26 mouse cellular contexts compared by ENCODE assay signal in the genomic region with DNA sequence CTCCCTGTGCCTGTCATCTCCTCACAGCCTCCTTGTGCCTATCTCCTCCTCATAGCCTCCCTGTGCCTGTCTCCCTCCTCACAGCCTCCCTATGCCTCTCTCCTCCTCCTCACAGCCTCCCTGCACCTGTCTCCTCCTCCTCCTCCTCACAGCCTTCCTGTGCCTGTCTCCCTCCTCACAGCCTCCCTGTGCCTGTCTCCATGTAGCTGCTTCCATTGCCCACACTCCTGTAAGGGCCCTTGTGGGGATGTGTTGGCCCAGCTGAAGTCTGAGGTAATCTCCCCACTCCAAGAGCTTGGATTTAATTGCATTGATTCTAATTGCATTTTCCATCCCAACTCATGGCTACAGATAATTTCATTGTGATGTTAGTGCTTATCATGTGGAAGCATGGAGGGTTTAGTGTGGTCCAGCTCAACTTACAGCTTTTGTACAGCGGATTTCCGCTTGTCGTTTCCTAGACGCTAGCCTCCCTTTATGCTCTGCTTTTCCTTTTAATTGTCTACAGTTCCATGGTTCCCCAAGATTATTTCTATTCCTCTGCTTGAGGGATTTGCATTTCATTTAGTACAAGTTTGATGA.
DNase-seq lines count a peak whose midpoint lies in the region; ATAC-seq and TF ChIP-seq lines count a peak whose summit lies in the region.
"Had no signal": no experiment of that assay in that cellular context is flagged by ENCODE, and none has a peak within 500 bp of the region (broad histone marks: within the 10 kb centered on the region; RNA-seq: fewer than 3 reads in every experiment).

No protein-coding gene starts in this region.

- H3K27me3 ChIP-seq in forebrain, embryonic 12.5 days = 0 out of 2 replicates have a peak, but pooled peaks cover 3% of the 10 kb centered on the region
- no peaks in the 10 kb centered on the region for H3K27me3 ChIP-seq in forebrain, embryonic 15.5 days
- H3K27me3 ChIP-seq in midbrain, embryonic 10.5 days (ENCODE audit: low read depth, poor library complexity, severe bottlenecking) = no peaks in the 10 kb centered on the region
- H3K27me3 ChIP-seq in midbrain, postnatal 0 days (ENCODE audit: insufficient read depth, low read length) = no peaks in the 10 kb centered on the region
- 0 out of 2 replicates have a peak, but pooled peaks cover 2% of the 10 kb centered on the region for H3K27me3 ChIP-seq in forebrain, embryonic 16.5 days (replicated peaks; ENCODE audit: control insufficient read depth, insufficient read depth, low read length)
- no peaks in the 10 kb centered on the region for H3K27me3 ChIP-seq in midbrain, embryonic 15.5 days (replicated peaks)
- H3K27me3 ChIP-seq: heart, embryonic 12.5 days; hindbrain, embryonic 13.5 days; limb, embryonic 15.5 days had no signal

- peak; percentile 40; the same call in 1 of the 2 replicates for ATAC-seq in forebrain, embryonic 12.5 days (ENCODE audit: low FRiP score)
- ATAC-seq in forebrain, embryonic 15.5 days (replicated peaks) = no peak
- ATAC-seq in midbrain, postnatal 0 days (ENCODE audit: low FRiP score) = no peak
- ATAC-seq in forebrain, embryonic 16.5 days = peak; percentile 33; the same call in 1 of the 2 replicates
- ATAC-seq in midbrain, embryonic 15.5 days (replicated peaks) = peak; percentile 76

- H3K4me2 ChIP-seq in forebrain, embryonic 12.5 days = no peak overlapping the region
- H3K4me2 ChIP-seq in forebrain, embryonic 15.5 days (replicated peaks) = no peak overlapping the region
- no peak overlapping the region for H3K4me2 ChIP-seq in midbrain, postnatal 0 days (ENCODE audit: low read depth, low read length, poor library complexity, severe bottlenecking)
- H3K4me2 ChIP-seq in forebrain, embryonic 16.5 days (ENCODE audit: low read length) = no peak overlapping the region
- no peak overlapping the region for H3K4me2 ChIP-seq in midbrain, embryonic 15.5 days
- H3K4me2 ChIP-seq: heart, embryonic 12.5 days; hindbrain, embryonic 13.5 days; limb, embryonic 15.5 days; lung, embryonic 14.5 days had no signal

- intact Hi-C loops in gastrocnemius, postnatal 36 days (cut with DNase I) = no loop called here

- no peaks in the 10 kb centered on the region for H3K9me3 ChIP-seq in forebrain, embryonic 12.5 days
- H3K9me3 ChIP-seq in forebrain, embryonic 15.5 days = no peaks in the 10 kb centered on the region
- H3K9me3 ChIP-seq in midbrain, embryonic 10.5 days (replicated peaks) = no peaks in the 10 kb centered on the region
- no peaks in the 10 kb centered on the region for H3K9me3 ChIP-seq in midbrain, postnatal 0 days (ENCODE audit: low read length)
- no peaks in the 10 kb centered on the region for H3K9me3 ChIP-seq in forebrain, embryonic 16.5 days (ENCODE audit: control insufficient read depth, low read length)
- no peaks in the 10 kb centered on the region for H3K9me3 ChIP-seq in midbrain, embryonic 15.5 days
- H3K9me3 ChIP-seq: heart, embryonic 12.5 days; hindbrain, embryonic 13.5 days; limb, embryonic 15.5 days had no signal

- peaks cover 8% of the 10 kb centered on the region for H3K4me1 ChIP-seq in forebrain, embryonic 12.5 days
- 0 out of 2 replicates have a peak, but pooled peaks cover 2% of the 10 kb centered on the region for H3K4me1 ChIP-seq in forebrain, embryonic 15.5 days
- peaks cover 20% of the 10 kb centered on the region for H3K4me1 ChIP-seq in midbrain, embryonic 10.5 days
- H3K4me1 ChIP-seq in midbrain, postnatal 0 days (ENCODE audit: insufficient read depth, low read length) = no peaks in the 10 kb centered on the region
- no peaks in the 10 kb centered on the region for H3K4me1 ChIP-seq in forebrain, embryonic 16.5 days (replicated peaks; ENCODE audit: control insufficient read depth, insufficient read depth, low read length)
- H3K4me1 ChIP-seq in midbrain, embryonic 15.5 days = peaks cover 7% of the 10 kb centered on the region; the same call in 1 of the 2 replicates
- H3K4me1 ChIP-seq: limb, embryonic 15.5 days had no signal

- no peak for TF ChIP-seq CTCF in midbrain, postnatal 0 days (IDR thresholded peaks at IDR 0.05)

- no peak overlapping the region for H3K27ac ChIP-seq in forebrain, embryonic 12.5 days
- no peak overlapping the region for H3K27ac ChIP-seq in forebrain, embryonic 15.5 days (replicated peaks)
- peak overlapping the region; percentile 71 for H3K27ac ChIP-seq in midbrain, embryonic 10.5 days (replicated peaks)
- no peak overlapping the region for H3K27ac ChIP-seq in midbrain, postnatal 0 days (ENCODE audit: low read depth, low read length)
- H3K27ac ChIP-seq in forebrain, embryonic 16.5 days (ENCODE audit: low read length) = no peak overlapping the region
- peak overlapping the region; percentile 27; the same call in 1 of the 2 replicates for H3K27ac ChIP-seq in midbrain, embryonic 15.5 days
- H3K27ac ChIP-seq: hindbrain, embryonic 13.5 days; kidney, postnatal 0 days; left cerebral cortex, adult 2 months; limb, embryonic 15.5 days; liver, embryonic 14.5 days had no signal

- no peak overlapping the region for H3K9ac ChIP-seq in forebrain, embryonic 12.5 days
- no peak overlapping the region for H3K9ac ChIP-seq in forebrain, embryonic 15.5 days (replicated peaks)
- no peak overlapping the region for H3K9ac ChIP-seq in midbrain, postnatal 0 days (replicated peaks; ENCODE audit: low read length, poor library complexity, severe bottlenecking)
- H3K9ac ChIP-seq in forebrain, embryonic 16.5 days (replicated peaks; ENCODE audit: low read depth, low read length) = no peak overlapping the region
- H3K9ac ChIP-seq in midbrain, embryonic 15.5 days = no peak overlapping the region
- H3K9ac ChIP-seq: heart, embryonic 12.5 days; hindbrain, embryonic 13.5 days; limb, embryonic 15.5 days; liver, embryonic 14.5 days; lung, embryonic 14.5 days had no signal

- 51% methylated on average over 4 of the region's 4 CpGs for WGBS in forebrain, embryonic 12.5 days
- WGBS in forebrain, embryonic 15.5 days = 37% methylated on average over 4 of the region's 4 CpGs
- 78% methylated on average over 4 of the region's 4 CpGs for WGBS in midbrain, embryonic 10.5 days
- 44% methylated on average over 4 of the region's 4 CpGs for WGBS in midbrain, postnatal 0 days
- 31% methylated on average over 4 of the region's 4 CpGs for WGBS in forebrain, embryonic 16.5 days
- 33% methylated on average over 4 of the region's 4 CpGs for WGBS in midbrain, embryonic 15.5 days

- no peaks in the 10 kb centered on the region for H3K36me3 ChIP-seq in forebrain, embryonic 12.5 days (replicated peaks)
- no peaks in the 10 kb centered on the region for H3K36me3 ChIP-seq in forebrain, embryonic 15.5 days
- H3K36me3 ChIP-seq in midbrain, embryonic 10.5 days = no peaks in the 10 kb centered on the region
- H3K36me3 ChIP-seq in midbrain, postnatal 0 days (ENCODE audit: insufficient read depth, low read length) = no peaks in the 10 kb centered on the region
- H3K36me3 ChIP-seq in forebrain, embryonic 16.5 days (ENCODE audit: control insufficient read depth, insufficient read depth) = no peaks in the 10 kb centered on the region
- no peaks in the 10 kb centered on the region for H3K36me3 ChIP-seq in midbrain, embryonic 15.5 days (replicated peaks)
- H3K36me3 ChIP-seq: heart, embryonic 12.5 days; hindbrain, embryonic 13.5 days had no signal

- DNase-seq in midbrain, embryonic 10.5 days (ENCODE audit: low spot score) = no peak
- DNase-seq in midbrain, postnatal 0 days (ENCODE audit: low spot score) = no peak
- DNase-seq in thymus, postnatal 36 days = no peak
- no peak for DNase-seq in gastrocnemius, postnatal 36 days
- DNase-seq: adrenal gland, postnatal 25 days; cerebellum, adult 11 months; cerebellum, adult 9-11 months; gastrocnemius, postnatal 10 days; heart, adult 11 months; heart, postnatal 14 days; kidney, adult 18-20 months; left cerebral cortex, postnatal 4 days; lung, embryonic 14.5 days; retina, postnatal 1 day; right cerebral cortex, postnatal 25 days; spleen, adult 18-20 months had no signal

- no peak overlapping the region for H3K4me3 ChIP-seq in forebrain, embryonic 12.5 days (replicated peaks)
- no peak overlapping the region for H3K4me3 ChIP-seq in forebrain, embryonic 15.5 days
- H3K4me3 ChIP-seq in midbrain, embryonic 10.5 days = no peak overlapping the region
- H3K4me3 ChIP-seq in midbrain, postnatal 0 days (ENCODE audit: low read depth, low read length) = no peak overlapping the region
- H3K4me3 ChIP-seq in forebrain, embryonic 16.5 days (replicated peaks; ENCODE audit: low read length) = no peak overlapping the region
- no peak overlapping the region for H3K4me3 ChIP-seq in midbrain, embryonic 15.5 days
- H3K4me3 ChIP-seq: heart, embryonic 12.5 days; hindbrain, embryonic 13.5 days; left cerebral cortex, adult 2 months; limb, embryonic 15.5 days had no signal

Comparison
In these comparisons a context has a peak if more than half of its experiments do, and no peak if none do; other contexts are left out.
1. ATAC-seq: peak in forebrain, embryonic 12.5 days (single experiment), forebrain, embryonic 16.5 days (single experiment) and midbrain, embryonic 15.5 days (single experiment); none in forebrain, embryonic 15.5 days (single experiment) and midbrain, postnatal 0 days (single experiment).
2. H3K27ac ChIP-seq: peak in midbrain, embryonic 10.5 days (single experiment) and midbrain, embryonic 15.5 days (single experiment); none in forebrain, embryonic 12.5 days (single experiment), forebrain, embryonic 15.5 days (single experiment), midbrain, postnatal 0 days (single experiment) and forebrain, embryonic 16.5 days (single experiment).